Mouse (Mus musculus): ENCODE measurements around the gene Slc25a30. TPM values are rescaled to one million over a fixed set of nuclear protein-coding genes. Genes with fewer than 3 reads are reported as not detected.
"Not testable (repeated sequence)": the region's sequence is repeated elsewhere in the genome, so short reads cannot be mapped to it uniquely, and the experiment has no call there.

The Slc25a30 gene
- total RNA-seq, 1 experiment, result 5.1 TPM

DNA sequence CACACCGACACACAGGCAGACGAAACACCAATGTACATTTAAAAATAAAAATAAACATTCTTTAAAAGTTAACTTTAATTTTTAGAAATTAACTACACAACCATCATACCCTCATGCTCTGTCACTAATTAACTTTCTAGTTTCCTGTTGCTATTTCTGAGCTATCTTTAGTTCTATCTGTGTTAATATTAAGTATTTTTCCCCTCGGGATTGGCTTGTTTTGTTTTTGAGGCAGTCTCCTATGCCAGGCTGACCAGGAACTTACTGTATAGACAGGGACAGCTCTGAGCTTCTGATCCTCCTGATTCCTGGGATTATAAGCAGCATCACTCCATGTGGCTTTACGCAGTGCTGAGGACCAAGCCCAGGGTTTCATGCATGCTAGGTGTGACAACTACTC lies 6.9 kb downstream of the Slc25a30 start:
- in situ Hi-C loops (cut with MboI; ENCODE audit: low sequenced_read_pairs in 2 of 2, unreplicated experiment in 2 of 2), result no loop called here
- Histone ChIP-seq H3K36me3 (ENCODE audit: control insufficient read depth, insufficient read depth, low read length, poor library complexity, severe bottlenecking) (peaks cover 8% of the 10 kb centered on the region; the same call in 1 of the 2 replicates), H3K4me1 (ENCODE audit: control insufficient read depth in 2 of 2, insufficient read depth in 2 of 2, low read length in 2 of 2, poor library complexity in 1 of 2) (0 out of 4 replicates have a peak, but pooled peaks cover 0 to 3% of the 10 kb centered on the region in 2 experiments), H3K4me3 (ENCODE audit: insufficient read depth in 1 of 2, low read depth in 1 of 2, low read length in 2 of 2, poor library complexity in 1 of 2, severe bottlenecking in 1 of 2) (no peak overlapping the region), H3K27ac (ENCODE audit: insufficient read depth, low read depth, low read length, poor library complexity, severe bottlenecking) (no peak overlapping the region), H3K9ac (ENCODE audit: insufficient read depth, low read depth, low read length, poor library complexity, severe bottlenecking) (no peak overlapping the region), H3K9me3 (ENCODE audit: control insufficient read depth, insufficient read depth, low read depth, low read length) (no peaks in the 10 kb centered on the region)
- TF ChIP-seq ZNF384 (IDR thresholded peaks at IDR 0.05; ENCODE audit: low read depth, low read length) (no peak), ZC3H11A (IDR thresholded peaks at IDR 0.05; ENCODE audit: borderline replicate concordance, low read depth, low read length) (no peak), CHD2 (IDR thresholded peaks at IDR 0.05; ENCODE audit: low read depth, low read length) (no peak), MAFK (IDR thresholded peaks at IDR 0.05; ENCODE audit: insufficient read depth, low read depth, low read length) (no peak), HCFC1 (IDR thresholded peaks at IDR 0.05; ENCODE audit: borderline replicate concordance, insufficient read depth, low read length) (no peak)
- DNase-seq (ENCODE audit: low read depth, low spot score), result no peak

DNA sequence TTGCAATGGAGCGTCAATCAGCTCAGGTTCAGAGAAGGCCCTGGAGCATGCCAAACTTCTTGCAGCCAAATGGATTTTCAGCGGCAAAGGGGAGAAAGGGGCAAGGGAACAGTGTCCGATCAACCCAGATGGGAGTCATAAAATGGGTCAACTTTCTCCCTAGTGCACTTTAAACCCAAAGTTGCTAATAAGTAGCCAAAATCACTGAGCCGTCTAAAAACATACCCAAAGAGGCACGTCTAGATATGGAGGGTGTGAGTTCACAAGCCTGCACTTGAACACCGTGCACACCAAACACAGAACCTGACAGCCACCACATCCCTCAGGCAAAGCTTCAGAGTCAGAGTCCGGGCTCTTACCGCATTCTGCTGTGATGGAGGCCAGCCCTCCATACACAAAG lies 10.2 kb downstream of the Slc25a30 start:
- H3K4me3 ChIP-seq (ENCODE audit: insufficient read depth in 1 of 2, low read depth in 1 of 2, low read length in 2 of 2, poor library complexity in 1 of 2, severe bottlenecking in 1 of 2), result no peak overlapping the region

DNA sequence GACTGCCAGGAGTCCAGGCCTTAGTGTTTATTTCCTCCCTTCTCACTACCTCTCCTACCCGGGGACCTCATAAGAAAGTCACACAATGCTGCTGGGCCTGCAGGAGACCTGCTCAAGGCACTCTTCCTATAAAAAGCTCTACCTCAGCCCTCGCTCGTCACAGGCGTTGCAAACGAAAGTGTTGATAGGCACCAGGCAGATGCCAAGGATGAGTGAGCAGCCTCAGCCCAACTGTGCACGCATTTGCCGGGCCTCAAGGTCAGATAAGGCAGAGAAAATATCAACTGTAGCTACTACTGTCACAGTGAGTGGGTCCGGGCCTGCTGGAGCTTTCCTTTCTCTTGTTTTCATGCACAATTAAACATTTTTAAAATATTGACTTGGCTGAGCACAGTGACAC lies 13.4 kb downstream of the Slc25a30 start:
- no peak overlapping the region for H3K4me3 ChIP-seq (ENCODE audit: insufficient read depth in 1 of 2, low read depth in 1 of 2, low read length in 2 of 2, poor library complexity in 1 of 2, severe bottlenecking in 1 of 2)
- no peak overlapping the region for H3K9ac ChIP-seq (ENCODE audit: insufficient read depth, low read depth, low read length, poor library complexity, severe bottlenecking)
- DNase-seq (ENCODE audit: low read depth, low spot score), result no peak
- 0 out of 4 replicates have a peak, but pooled peaks cover 0 to 3% of the 10 kb centered on the region in 2 experiments for H3K4me1 ChIP-seq (ENCODE audit: control insufficient read depth in 2 of 2, insufficient read depth in 2 of 2, low read length in 2 of 2, poor library complexity in 1 of 2)
- no peak for TF ChIP-seq MAFK (IDR thresholded peaks at IDR 0.05; ENCODE audit: insufficient read depth, low read depth, low read length)
- TF ChIP-seq ZC3H11A (IDR thresholded peaks at IDR 0.05; ENCODE audit: borderline replicate concordance, low read depth, low read length), result no peak
- no peak for TF ChIP-seq ZNF384 (IDR thresholded peaks at IDR 0.05; ENCODE audit: low read depth, low read length)
- TF ChIP-seq CHD2 (IDR thresholded peaks at IDR 0.05; ENCODE audit: low read depth, low read length), result no peak
- no peak for TF ChIP-seq HCFC1 (IDR thresholded peaks at IDR 0.05; ENCODE audit: borderline replicate concordance, insufficient read depth, low read length)
- no peak overlapping the region for H3K27ac ChIP-seq (ENCODE audit: insufficient read depth, low read depth, low read length, poor library complexity, severe bottlenecking)
- peaks cover 8% of the 10 kb centered on the region; the same call in 1 of the 2 replicates for H3K36me3 ChIP-seq (ENCODE audit: control insufficient read depth, insufficient read depth, low read length, poor library complexity, severe bottlenecking)
- in situ Hi-C loops (cut with MboI; ENCODE audit: low sequenced_read_pairs in 2 of 2, unreplicated experiment in 2 of 2), result no loop called here
- H3K9me3 ChIP-seq (ENCODE audit: control insufficient read depth, insufficient read depth, low read depth, low read length), result no peaks in the 10 kb centered on the region

More for the DNA sequence above, 10.2 kb downstream of the Slc25a30 start:
- in situ Hi-C loops (cut with MboI; ENCODE audit: low sequenced_read_pairs in 2 of 2, unreplicated experiment in 2 of 2), result no loop called here
- Histone ChIP-seq H3K4me1 (ENCODE audit: control insufficient read depth in 2 of 2, insufficient read depth in 2 of 2, low read length in 2 of 2, poor library complexity in 1 of 2) (0 out of 4 replicates have a peak, but pooled peaks cover 0 to 3% of the 10 kb centered on the region in 2 experiments), H3K36me3 (ENCODE audit: control insufficient read depth, insufficient read depth, low read length, poor library complexity, severe bottlenecking) (peaks cover 8% of the 10 kb centered on the region; the same call in 1 of the 2 replicates), H3K9me3 (ENCODE audit: control insufficient read depth, insufficient read depth, low read depth, low read length) (no peaks in the 10 kb centered on the region), H3K27ac (ENCODE audit: insufficient read depth, low read depth, low read length, poor library complexity, severe bottlenecking) (no peak overlapping the region), H3K9ac (ENCODE audit: insufficient read depth, low read depth, low read length, poor library complexity, severe bottlenecking) (no peak overlapping the region)
- no peak for DNase-seq (ENCODE audit: low read depth, low spot score)
- TF ChIP-seq ZNF384 (IDR thresholded peaks at IDR 0.05; ENCODE audit: low read depth, low read length) (no peak), ZC3H11A (IDR thresholded peaks at IDR 0.05; ENCODE audit: borderline replicate concordance, low read depth, low read length) (no peak), HCFC1 (IDR thresholded peaks at IDR 0.05; ENCODE audit: borderline replicate concordance, insufficient read depth, low read length) (no peak), MAFK (IDR thresholded peaks at IDR 0.05; ENCODE audit: insufficient read depth, low read depth, low read length) (no peak), CHD2 (IDR thresholded peaks at IDR 0.05; ENCODE audit: low read depth, low read length) (no peak)

DNA sequence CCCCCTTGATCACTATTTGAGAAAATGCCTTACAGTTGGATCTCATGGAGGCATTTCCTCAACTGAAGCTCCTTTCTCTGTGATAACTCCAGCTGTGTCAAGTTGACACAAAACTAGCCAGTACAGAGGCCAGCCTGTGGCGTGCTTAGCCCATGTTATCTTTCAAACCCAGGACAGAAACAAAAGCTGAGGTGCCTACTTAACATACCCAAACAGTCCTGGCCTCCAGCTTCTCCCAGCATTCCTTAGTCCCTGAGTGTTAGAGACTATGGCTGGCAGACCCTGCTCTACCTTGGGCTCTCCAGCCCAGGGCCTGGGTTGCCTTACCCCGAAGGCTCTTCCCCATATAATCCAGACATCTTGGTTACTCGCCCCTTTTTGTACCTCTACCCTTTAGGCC lies 14.4 kb downstream of the Slc25a30 start:
- H3K9ac ChIP-seq (ENCODE audit: insufficient read depth, low read depth, low read length, poor library complexity, severe bottlenecking); H3K4me3 ChIP-seq (ENCODE audit: insufficient read depth in 1 of 2, low read depth in 1 of 2, low read length in 2 of 2, poor library complexity in 1 of 2, severe bottlenecking in 1 of 2); H3K4me1 ChIP-seq (ENCODE audit: control insufficient read depth in 2 of 2, insufficient read depth in 2 of 2, low read length in 2 of 2, poor library complexity in 1 of 2); in situ Hi-C loops (cut with MboI; ENCODE audit: low sequenced_read_pairs in 2 of 2, unreplicated experiment in 2 of 2); H3K36me3 ChIP-seq (ENCODE audit: control insufficient read depth, insufficient read depth, low read length, poor library complexity, severe bottlenecking); DNase-seq (ENCODE audit: low read depth, low spot score); H3K9me3 ChIP-seq (ENCODE audit: control insufficient read depth, insufficient read depth, low read depth, low read length); H3K27ac ChIP-seq (ENCODE audit: insufficient read depth, low read depth, low read length, poor library complexity, severe bottlenecking): not testable (repeated sequence)

DNA sequence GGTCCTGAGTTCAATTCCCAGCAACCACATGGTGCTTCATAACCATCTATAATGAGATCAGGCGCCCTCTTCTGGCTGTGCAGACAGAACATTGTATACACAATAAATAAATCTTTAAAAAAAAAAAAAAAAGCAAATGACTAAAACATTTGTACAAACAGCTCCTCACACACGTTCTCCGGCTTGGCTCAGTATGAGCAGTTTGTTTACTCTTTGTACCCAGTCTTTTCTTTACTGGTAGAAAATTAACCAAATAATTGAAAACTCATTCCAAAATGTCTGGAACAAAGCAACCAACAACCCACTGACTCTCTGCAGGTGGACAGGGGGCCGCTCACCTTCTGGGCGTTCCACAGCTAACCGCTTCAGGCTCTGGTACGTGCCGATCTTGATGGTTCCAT lies 15.7 kb downstream of the Slc25a30 start:
- no peaks in the 10 kb centered on the region for H3K9me3 ChIP-seq (ENCODE audit: control insufficient read depth, insufficient read depth, low read depth, low read length)
- no peaks in the 10 kb centered on the region for H3K4me1 ChIP-seq (ENCODE audit: control insufficient read depth in 2 of 2, insufficient read depth in 2 of 2, low read length in 2 of 2, poor library complexity in 1 of 2)
- H3K27ac ChIP-seq (ENCODE audit: insufficient read depth, low read depth, low read length, poor library complexity, severe bottlenecking), result no peak overlapping the region
- H3K9ac ChIP-seq (ENCODE audit: insufficient read depth, low read depth, low read length, poor library complexity, severe bottlenecking), result no peak overlapping the region
- no peak overlapping the region for H3K4me3 ChIP-seq (ENCODE audit: insufficient read depth in 1 of 2, low read depth in 1 of 2, low read length in 2 of 2, poor library complexity in 1 of 2, severe bottlenecking in 1 of 2)
- peak; percentile 68 for TF ChIP-seq ZNF384 (IDR thresholded peaks at IDR 0.05; ENCODE audit: low read depth, low read length)
- no peak for TF ChIP-seq MAFK (IDR thresholded peaks at IDR 0.05; ENCODE audit: insufficient read depth, low read depth, low read length)
- peaks cover 11% of the 10 kb centered on the region for H3K36me3 ChIP-seq (ENCODE audit: control insufficient read depth, insufficient read depth, low read length, poor library complexity, severe bottlenecking)
- in situ Hi-C loops (cut with MboI; ENCODE audit: low sequenced_read_pairs in 2 of 2, unreplicated experiment in 2 of 2), result no loop called here
- no peak for DNase-seq (ENCODE audit: low read depth, low spot score)
